Mouse (Mus musculus) embryonic facial prominence, embryonic 14.5 days (tissue): ENCODE measurements around the gene Irak4. TPM values are rescaled to one million over a fixed set of nuclear protein-coding genes. Genes with fewer than 3 reads are reported as not detected.

Experiments
- ATAC-seq: fragments of 200-750 bp; cut with Nextera tagmentation; 2 replicates; pipeline ENCODE4 v1.8.0; 2017; ENCODE audit warnings: low read depth, moderate number of reproducible peaks, moderate TSS enrichment
- DNase-seq: peaks from one replicate; pipeline ENCODE4 v3.0.0-alpha.2; 2015; ENCODE audit warnings: low spot score
- H3K27ac ChIP-seq: fragments of 300-500 bp; sonication (generic); replicated peaks from 2 replicates; pipeline ENCODE4 v1.5.1; 2014; ENCODE audit warnings: low read depth, mild to moderate bottlenecking, low read length, moderate library complexity
- H3K27me3 ChIP-seq: fragments of 300-500 bp; sonication (generic); replicated peaks from 2 replicates; pipeline ENCODE4 v1.6.1; 2014; ENCODE audit warnings: low read length; ENCODE audit not compliant: control insufficient read depth, insufficient read depth
- H3K36me3 ChIP-seq: fragments of 300-500 bp; sonication (generic); 2 replicates; pipeline ENCODE4 v1.6.1; 2014; ENCODE audit warnings: low read length, mixed read lengths; ENCODE audit not compliant: control insufficient read depth, insufficient read depth
- H3K4me1 ChIP-seq: fragments of 300-500 bp; sonication (generic); 2 replicates; pipeline ENCODE4 v1.6.1; 2014; ENCODE audit warnings: antibody characterized with exemption, low read length; ENCODE audit not compliant: control insufficient read depth, insufficient read depth
- H3K4me2 ChIP-seq: fragments of 300-500 bp; sonication (generic); 2 replicates; pipeline ENCODE4 v1.6.1; 2014; ENCODE audit warnings: low read depth, mild to moderate bottlenecking, low read length, moderate library complexity, mixed read lengths
- H3K4me3 ChIP-seq: fragments of 300-500 bp; sonication (generic); 2 replicates; pipeline ENCODE4 v1.5.1; 2014; ENCODE audit warnings: low read depth, mild to moderate bottlenecking, low read length
- H3K9ac ChIP-seq: fragments of 300-500 bp; sonication (generic); 2 replicates; pipeline ENCODE4 v1.6.1; 2014; ENCODE audit warnings: low read depth, mild to moderate bottlenecking, low read length, moderate library complexity, mixed read lengths
- H3K9me3 ChIP-seq: fragments of 300-500 bp; sonication (generic); 2 replicates; pipeline ENCODE4 v1.6.1; 2016; ENCODE audit warnings: low read length; ENCODE audit not compliant: control insufficient read depth
- WGBS: fragments of 180-500 bp; shearing (Covaris S2); extraction: QIAGEN DNeasy Blood & Tissue Kit; methylation state at CpG from one replicate; pipeline ENCODE4 v1.1.7; 2014; 5-methylcytosine and 5-hydroxymethylcytosine counted together
- polyA plus RNA-seq: library from polyadenylated mRNA; unstranded; fragments of >200 nt; fragmentation: Nextera tagmentation; extraction: Ambion mirVana; gene quantifications from 2 replicates; pipeline ENCODE4 v1.2.1, GENCODE M21; 2014

The Irak4 gene
- polyA plus RNA-seq, 1 experiment from 2014 or later: 4.4 TPM

GRCm38 (mm10) chr15:94590083-94590482, 46.6 kb downstream of the Irak4 start:
- peak overlapping the region; percentile 99 for H3K4me3 ChIP-seq
- no peaks in the 10 kb centered on the region for H3K27me3 ChIP-seq
- 12% methylated on average over 8 of the region's 8 CpGs for WGBS
- peaks cover 15% of the 10 kb centered on the region for H3K36me3 ChIP-seq
- no peak overlapping the region; the same call in 1 of the 2 replicates for H3K27ac ChIP-seq
- H3K9ac ChIP-seq: peak overlapping the region; percentile 93
- DNase-seq: no peak
- no peaks in the 10 kb centered on the region for H3K9me3 ChIP-seq
- peak overlapping the region; percentile 59 for H3K4me2 ChIP-seq
- H3K4me1 ChIP-seq: peaks cover 4% of the 10 kb centered on the region; the same call in 1 of the 2 replicates
- ATAC-seq: peak; percentile 2; the same call in 1 of the 2 replicates

GRCm38 (mm10) chr15:94591356-94591755, 47.9 kb downstream of the Irak4 start:
- 72% methylated on average over 4 of the region's 4 CpGs for WGBS
- no peak overlapping the region for H3K27ac ChIP-seq

GRCm38 (mm10) chr15:94593586-94593985, 50.1 kb downstream of the Irak4 start:
- Histone ChIP-seq H3K4me1 (no peaks in the 10 kb centered on the region), H3K9ac (no peak overlapping the region), H3K27ac (no peak overlapping the region), H3K27me3 (no peaks in the 10 kb centered on the region), H3K36me3 (no peaks in the 10 kb centered on the region), H3K4me3 (no peak overlapping the region), H3K9me3 (no peaks in the 10 kb centered on the region), H3K4me2 (no peak overlapping the region)
- WGBS: 80% methylated on average over 1 of the region's 1 CpGs
- DNase-seq (no peak), ATAC-seq (no peak)

More at GRCm38 (mm10) chr15:94591356-94591755, 47.9 kb downstream of the Irak4 start:
- Histone ChIP-seq H3K36me3 (peaks cover 4% of the 10 kb centered on the region; the same call in 1 of the 2 replicates), H3K4me1 (peaks cover 4% of the 10 kb centered on the region; the same call in 1 of the 2 replicates), H3K4me2 (no peak overlapping the region), H3K9me3 (no peaks in the 10 kb centered on the region), H3K27me3 (no peaks in the 10 kb centered on the region), H3K9ac (no peak overlapping the region), H3K4me3 (no peak overlapping the region)
- no peak for ATAC-seq
- peak; percentile 34 for DNase-seq

GRCm38 (mm10) chr15:94600145-94600707, 56.8 kb downstream of the Irak4 start:
- Histone ChIP-seq H3K27ac (no peak overlapping the region), H3K4me3 (no peak overlapping the region)
- WGBS: 71% methylated on average over 11 of the region's 11 CpGs

GRCm38 (mm10) chr15:94601339-94601738, 57.9 kb downstream of the Irak4 start:
- no peaks in the 10 kb centered on the region for H3K4me1 ChIP-seq
- no peak overlapping the region for H3K27ac ChIP-seq
- no peaks in the 10 kb centered on the region for H3K9me3 ChIP-seq
- H3K36me3 ChIP-seq: no peaks in the 10 kb centered on the region
- no peak overlapping the region for H3K4me3 ChIP-seq
- no peak for ATAC-seq
- no peaks in the 10 kb centered on the region for H3K27me3 ChIP-seq
- peak; percentile 50 for DNase-seq
- WGBS: 25% methylated on average over 3 of the region's 3 CpGs
- H3K4me2 ChIP-seq: no peak overlapping the region
- no peak overlapping the region for H3K9ac ChIP-seq

More at GRCm38 (mm10) chr15:94600145-94600707, 56.8 kb downstream of the Irak4 start:
- ATAC-seq (no peak), DNase-seq (no peak)
- Histone ChIP-seq H3K4me2 (no peak overlapping the region), H3K9ac (no peak overlapping the region), H3K27me3 (no peaks in the 10 kb centered on the region), H3K4me1 (no peaks in the 10 kb centered on the region), H3K9me3 (no peaks in the 10 kb centered on the region), H3K36me3 (no peaks in the 10 kb centered on the region)

- 70% methylated on average over 3 of the region's 3 CpGs for WGBS
- DNase-seq: no peak
- Histone ChIP-seq H3K4me1 (no peaks in the 10 kb centered on the region), H3K9me3 (no peaks in the 10 kb centered on the region), H3K4me2 (no peak overlapping the region), H3K4me3 (no peak overlapping the region), H3K36me3 (no peaks in the 10 kb centered on the region), H3K27me3 (no peaks in the 10 kb centered on the region), H3K27ac (no peak overlapping the region), H3K9ac (no peak overlapping the region)
- ATAC-seq: no peak
These were observed 59.0 kb downstream of the Irak4 start for GRCm38 (mm10) chr15:94602441-94602840.

- Histone ChIP-seq H3K9me3 (no peaks in the 10 kb centered on the region), H3K9ac (no peak overlapping the region), H3K4me1 (no peaks in the 10 kb centered on the region), H3K4me2 (no peak overlapping the region), H3K4me3 (no peak overlapping the region), H3K36me3 (no peaks in the 10 kb centered on the region), H3K27ac (no peak overlapping the region), H3K27me3 (no peaks in the 10 kb centered on the region)
- no peak for DNase-seq
- WGBS: 93% methylated on average over 8 of the region's 8 CpGs
- ATAC-seq: no peak
These were observed 64.3 kb downstream of the Irak4 start for GRCm38 (mm10) chr15:94607768-94608167.

- ATAC-seq (no peak), DNase-seq (no peak)
- Histone ChIP-seq H3K36me3 (no peaks in the 10 kb centered on the region), H3K9ac (no peak overlapping the region), H3K4me1 (no peaks in the 10 kb centered on the region), H3K4me2 (no peak overlapping the region), H3K27ac (no peak overlapping the region), H3K9me3 (no peaks in the 10 kb centered on the region), H3K27me3 (no peaks in the 10 kb centered on the region), H3K4me3 (no peak overlapping the region)
- WGBS: 90% methylated on average over 11 of the region's 11 CpGs
These were observed 72.6 kb downstream of the Irak4 start for GRCm38 (mm10) chr15:94616036-94616435.

- Histone ChIP-seq H3K9ac (no peak overlapping the region), H3K4me3 (no peak overlapping the region), H3K27ac (no peak overlapping the region), H3K4me2 (no peak overlapping the region), H3K4me1 (no peaks in the 10 kb centered on the region), H3K9me3 (no peaks in the 10 kb centered on the region), H3K27me3 (no peaks in the 10 kb centered on the region), H3K36me3 (no peaks in the 10 kb centered on the region)
- ATAC-seq (no peak), DNase-seq (no peak)
These were observed 77.5 kb downstream of the Irak4 start for GRCm38 (mm10) chr15:94620909-94621308.
